Mouse (Mus musculus) megakaryocyte, embryonic 14.5 days (primary cell): Measurements from ENCODE around the gene C2cd5.

ENCODE experiments used
- FLI1 ChIP-seq: IDR thresholded peaks from 2 replicates; pipeline ENCODE4 v1.6.1; 2012; ENCODE audit warnings: low read length, inconsistent platforms, mixed read lengths
- GATA1 ChIP-seq: IDR thresholded peaks from 3 replicates; pipeline ENCODE4 v1.6.1; 2012; ENCODE audit warnings: mixed read lengths, low read length, inconsistent platforms, borderline replicate concordance

- no peak for TF ChIP-seq GATA1
- no peak for TF ChIP-seq FLI1
Observed at GRCm38 (mm10) chr6:143139417-143139816, 39.5 kb upstream of the C2cd5 start.
